Comparison of ENCODE assay signal across 8 mouse cellular contexts in the genomic region with DNA sequence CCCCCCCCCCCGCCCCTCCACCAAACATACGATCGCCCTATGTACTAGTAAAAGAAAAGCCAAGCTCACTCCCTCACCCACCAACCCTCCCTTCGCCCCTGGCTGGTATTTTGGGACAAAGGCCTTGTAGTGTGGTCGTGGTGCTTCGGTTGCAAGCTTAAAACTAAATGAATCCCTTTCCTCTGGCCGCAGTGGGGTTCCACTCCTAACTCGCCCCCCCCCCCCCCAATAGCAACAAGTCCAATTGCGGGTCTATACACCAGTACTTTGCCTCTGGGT. TPM values are rescaled to one million over a fixed set of nuclear protein-coding genes. Genes with fewer than 3 reads are reported as not detected.
A peak's percentile ranks its signal among the peaks of the same experiment; 100 is the strongest.
DNase-seq lines count a peak whose midpoint lies in the region; ATAC-seq and TF ChIP-seq lines count a peak whose summit lies in the region.

No protein-coding gene starts in this region.

- H3K4me1 ChIP-seq in limb, embryonic 15.5 days: peaks cover 47% of the 10 kb centered on the region
- peaks cover 14% of the 10 kb centered on the region; the same call in 1 of the 2 replicates for H3K4me1 ChIP-seq in stomach, postnatal 0 days (replicated peaks; ENCODE audit: control insufficient read depth, insufficient read depth)

- TF ChIP-seq CTCF in stomach, postnatal 0 days (IDR thresholded peaks at IDR 0.05; ENCODE audit: low read depth): no peak

- peak overlapping the region; percentile 73 for H3K4me2 ChIP-seq in limb, embryonic 15.5 days
- H3K4me2 ChIP-seq in stomach, postnatal 0 days (replicated peaks; ENCODE audit: low read depth): peak overlapping the region; percentile 87

- WGBS in limb, embryonic 15.5 days: 0% methylated on average over 7 of the region's 9 CpGs
- 0% methylated on average over 8 of the region's 9 CpGs for WGBS in stomach, postnatal 0 days

- H3K27me3 ChIP-seq in limb, embryonic 15.5 days: no peaks in the 10 kb centered on the region
- no peaks in the 10 kb centered on the region for H3K27me3 ChIP-seq in stomach, postnatal 0 days (ENCODE audit: control insufficient read depth, insufficient read depth, low read length)

- H3K9ac ChIP-seq in limb, embryonic 15.5 days: peak overlapping the region; percentile 85
- peak overlapping the region; percentile 83 for H3K9ac ChIP-seq in stomach, postnatal 0 days (ENCODE audit: low read length)

- H3K36me3 ChIP-seq in limb, embryonic 15.5 days: peaks cover 33% of the 10 kb centered on the region
- H3K36me3 ChIP-seq in stomach, postnatal 0 days (ENCODE audit: control insufficient read depth, insufficient read depth, low read length): peaks cover 6% of the 10 kb centered on the region; the same call in 1 of the 2 replicates

- H3K9me3 ChIP-seq in limb, embryonic 15.5 days: no peaks in the 10 kb centered on the region
- no peaks in the 10 kb centered on the region for H3K9me3 ChIP-seq in stomach, postnatal 0 days (ENCODE audit: control insufficient read depth, low read length)

- peak overlapping the region; percentile 97 for H3K27ac ChIP-seq in limb, embryonic 15.5 days
- H3K27ac ChIP-seq in stomach, postnatal 0 days (replicated peaks): peak overlapping the region; percentile 95

- no peak for TF ChIP-seq EP300 in stomach, postnatal 0 days (optimal IDR thresholded peaks at IDR 0.05)

- no peak for ATAC-seq in limb, embryonic 15.5 days (ENCODE audit: insufficient number of reproducible peaks, low FRiP score, low TSS enrichment, low read depth)
- no peak for ATAC-seq in stomach, postnatal 0 days (ENCODE audit: low FRiP score, low TSS enrichment)

- DNase-seq in embryo, embryonic 11 days: peak; percentile 47
- no peak for DNase-seq in embryo, embryonic 9.5 days (ENCODE audit: extremely low spot score)
- DNase-seq in retina, embryonic 14.5 days (ENCODE audit: low spot score): peak; percentile 38
- no peak for DNase-seq in retina, postnatal 1 day
- DNase-seq in stomach, postnatal 0 days (ENCODE audit: low spot score): no peak
- DNase-seq in cerebellum, postnatal 36 days: no peak
- DNase-seq in urinary bladder, adult 18-20 months (ENCODE audit: low spot score in 2 of 2): no peak

- peak overlapping the region; percentile 93 for H3K4me3 ChIP-seq in limb, embryonic 15.5 days
- peak overlapping the region; percentile 79 for H3K4me3 ChIP-seq in stomach, postnatal 0 days (ENCODE audit: low read depth, low read length)

RNA-seq across cellular contexts. Expression of a gene that starts 16.4 kb away (rescaled TPM):
- 24.1 and 26.3 TPM in 2 replicates for polyA plus RNA-seq in limb, embryonic 15.5 days (2015; fragmentation: Nextera tagmentation; extraction: Ambion mirVana)
- polyA plus RNA-seq in stomach, postnatal 0 days (2015; fragmentation: Nextera tagmentation; extraction: Ambion mirVana): 13.4 and 13.6 TPM in 2 replicates

RNA-seq across cellular contexts. Expression of a gene that starts 16.5 kb away (rescaled TPM):
- 48.9 and 53.2 TPM in 2 replicates for polyA plus RNA-seq in limb, embryonic 15.5 days (2015; fragmentation: Nextera tagmentation; extraction: Ambion mirVana)
- polyA plus RNA-seq in stomach, postnatal 0 days (2015; fragmentation: Nextera tagmentation; extraction: Ambion mirVana): 23.8 and 25.1 TPM in 2 replicates

RNA-seq across cellular contexts. Expression of a gene that starts 16.5 kb away (rescaled TPM):
- polyA plus RNA-seq in limb, embryonic 15.5 days (2015; fragmentation: Nextera tagmentation; extraction: Ambion mirVana): 0.99 and 2.4 TPM in 2 replicates
- polyA plus RNA-seq in stomach, postnatal 0 days (2015; fragmentation: Nextera tagmentation; extraction: Ambion mirVana): 1.1 and 1.5 TPM in 2 replicates

RNA-seq across cellular contexts. Expression of a gene that starts 35.6 kb away (rescaled TPM):
- polyA plus RNA-seq in limb, embryonic 15.5 days (2015; fragmentation: Nextera tagmentation; extraction: Ambion mirVana): 3.0 and 4.0 TPM in 2 replicates
- polyA plus RNA-seq in stomach, postnatal 0 days (2015; fragmentation: Nextera tagmentation; extraction: Ambion mirVana): 1.9 and 2.1 TPM in 2 replicates

Comparison
In these comparisons a context has a peak if more than half of its experiments do, and no peak if none do; other contexts are left out.
1. DNase-seq: peak in embryo, embryonic 11 days (single experiment) and retina, embryonic 14.5 days (single experiment); none in embryo, embryonic 9.5 days (single experiment), retina, postnatal 1 day (single experiment), stomach, postnatal 0 days (single experiment), cerebellum, postnatal 36 days (0 of 2) and urinary bladder, adult 18-20 months (0 of 2).